Mouse (Mus musculus) left cerebral cortex, postnatal 25 days (tissue): ENCODE results near the gene Olfr683. TPM values are rescaled to one million over a fixed set of nuclear protein-coding genes. Genes with fewer than 3 reads are reported as not detected.
"Not testable (repeated sequence)": the region's sequence is repeated elsewhere in the genome, so short reads cannot be mapped to it uniquely, and the experiment has no call there.

Experiments used
- DNase-seq, 2 experiments: peaks; one replicate each; pipeline ENCODE4 v3.0.0; 2022; ENCODE audit warnings: low spot score in 2 of 2, mixed read lengths in 1 of 2
- intact Hi-C: fragments of 180-260 bp; cut with DNase I; formaldehyde crosslinking; loops from one replicate; pipeline ENCODE4 v1.15.1; 2025
- total RNA-seq, 2 experiments: library from RNA; stranded (reverse); gene quantifications; 2 replicates each; pipeline ENCODE4 v1.2.3; 2021

Olfr683 gene
- not detected for total RNA-seq

GRCm38 (mm10) chr7:105146912-105147311 is at the start of gene Olfr683:
Gene Olfr683 (minus strand): TSS chr7:105147012.
- intact Hi-C loops: no loop called here
- DNase-seq: no peak

GRCm38 (mm10) chr7:105185912-105186311 is 39.1 kb upstream of the Olfr683 start, which contains the start of gene Olfr685:
Gene Olfr685 (minus strand): TSS chr7:105186012.
- DNase-seq: no peak
- intact Hi-C loops: no loop called here

DNA sequence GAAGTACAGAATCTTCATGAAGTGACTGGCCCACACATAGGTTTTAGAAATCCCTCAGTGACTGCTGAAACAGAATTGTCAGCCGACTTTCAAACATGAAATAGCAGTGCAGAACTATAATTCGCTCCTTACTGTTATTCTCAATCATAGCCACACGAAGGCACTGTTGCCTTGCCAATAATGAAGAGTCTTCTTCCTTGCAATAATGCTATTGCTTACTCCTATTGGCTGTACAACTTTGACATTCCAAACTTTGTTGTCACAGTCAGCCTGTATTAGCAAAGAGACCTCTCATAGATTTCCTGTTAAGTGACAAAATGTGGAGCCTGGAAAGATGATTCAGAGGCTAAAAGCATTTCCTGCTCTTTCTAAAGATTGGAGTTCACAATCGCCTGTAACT is 24.0 kb upstream of the Olfr683 start:
- DNase-seq: peak; percentile 37 to 59
- intact Hi-C loops: loop anchor here (2.0 to 5.0 kb wide), 2 partner anchors 307 to 356 kb away; no protein-coding TSS in a partner anchor

DNA sequence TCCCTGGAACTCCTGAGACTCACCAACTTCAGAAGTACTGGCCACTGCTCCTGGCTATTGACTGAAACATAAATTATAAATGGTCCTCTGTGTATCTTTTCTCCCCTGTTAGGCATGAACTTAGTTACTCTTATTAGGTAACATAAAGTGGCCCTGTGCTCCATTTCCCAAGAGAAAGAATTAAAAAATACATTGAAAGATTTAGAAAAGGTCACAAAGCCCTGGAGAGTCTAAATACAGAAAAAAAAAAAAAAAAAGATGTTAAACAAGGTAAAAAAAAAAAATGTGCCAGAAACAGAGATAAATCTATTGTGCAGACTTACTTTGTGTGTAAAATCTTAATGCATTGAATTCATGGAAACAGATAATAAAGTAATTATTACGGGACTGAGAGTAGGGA is 16.7 kb upstream of the Olfr683 start, which contains the start of gene Olfr684:
TSS of gene Olfr684 (minus strand) at position 101 of the 400 bp plus-strand sequence.
- intact Hi-C loops: no loop called here

GRCm38 (mm10) chr7:105141275-105141674 is 5.5 kb downstream of the Olfr683 start:
- no peak for DNase-seq
- intact Hi-C loops: no loop called here

More for the DNA sequence above, 16.7 kb upstream of the Olfr683 start, which contains the start of gene Olfr684:
- no peak for DNase-seq

DNA sequence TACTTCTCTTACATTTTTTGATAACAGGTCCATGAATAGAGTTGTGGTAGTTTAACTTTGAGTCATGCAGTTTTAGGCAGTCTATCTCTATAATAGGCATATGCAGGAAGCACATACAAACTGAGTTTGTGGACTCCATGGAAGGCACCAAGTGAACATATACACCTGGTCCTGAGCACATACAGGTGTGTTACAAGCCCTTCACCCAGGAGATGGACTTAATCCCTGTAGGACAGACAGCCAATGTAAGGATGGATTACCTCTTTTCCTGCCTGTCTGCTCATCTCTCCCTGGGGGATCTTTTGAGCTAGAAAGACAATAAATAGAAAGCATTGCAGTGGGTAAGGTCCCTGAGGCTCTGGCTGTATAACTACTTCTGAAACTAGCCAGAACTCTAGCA is 30.3 kb downstream of the Olfr683 start, which contains the start of gene Olfr681:
TSS of gene Olfr681 (plus strand) at position 301 of the 400 bp plus-strand sequence.
- DNase-seq: no peak
- intact Hi-C loops: no loop called here

- intact Hi-C loops, DNase-seq: not testable (repeated sequence)
Observed at GRCm38 (mm10) chr7:105092717-105093116, 54.1 kb downstream of the Olfr683 start, which contains the start of gene Olfr680-ps1. Gene Olfr680-ps1 (minus strand): TSS chr7:105092817.

Other genes with a start within 250 kb of the Olfr683 start
- not detected for gene Olfr667, start 225.5 kb downstream of the Olfr683 start, total RNA-seq
- gene Olfr668, start 219.0 kb downstream of the Olfr683 start, total RNA-seq: not detected
- not detected for gene Olfr669, start 212.8 kb downstream of the Olfr683 start, total RNA-seq
- gene Olfr670, start 184.4 kb downstream of the Olfr683 start, total RNA-seq: not detected
- gene Olfr671, start 167.9 kb downstream of the Olfr683 start, total RNA-seq: not detected
- gene Olfr672, start 145.0 kb downstream of the Olfr683 start, total RNA-seq: not detected
- gene Olfr675, start 118.6 kb downstream of the Olfr683 start, total RNA-seq: not detected
- not detected for gene Olfr676, start 114.3 kb downstream of the Olfr683 start, total RNA-seq
- not detected for gene Olfr677, start 95.6 kb downstream of the Olfr683 start, total RNA-seq
- gene Olfr678, start 82.5 kb downstream of the Olfr683 start, total RNA-seq: not detected
- not detected for gene Olfr679, start 65.8 kb downstream of the Olfr683 start, total RNA-seq
- not detected for gene Olfr680-ps1, start 54.2 kb downstream of the Olfr683 start, total RNA-seq
- not detected for gene Olfr681, start 30.2 kb downstream of the Olfr683 start, total RNA-seq
- not detected for gene Olfr684, start 16.6 kb upstream of the Olfr683 start, total RNA-seq
- not detected for gene Olfr685, start 39.0 kb upstream of the Olfr683 start, total RNA-seq
- gene Olfr686, start 60.5 kb upstream of the Olfr683 start, total RNA-seq: not detected
- not detected for gene Olfr688, start 141.1 kb upstream of the Olfr683 start, total RNA-seq
- gene Olfr689, start 164.2 kb upstream of the Olfr683 start, total RNA-seq: not detected
- gene Olfr690, start 187.1 kb upstream of the Olfr683 start, total RNA-seq: 1 to 10 TPM in 1 of 2 experiments, under 1 TPM in 1; 0.62 to 1.3 TPM
- 1 to 10 TPM in 1 of 2 experiments, under 1 TPM in 1; 0.73 to 1.2 TPM for gene Olfr691, start 195.3 kb upstream of the Olfr683 start, total RNA-seq
- not detected for gene Olfr692, start 221.2 kb upstream of the Olfr683 start, total RNA-seq
- not detected for gene Gm5901, start 228.0 kb upstream of the Olfr683 start, total RNA-seq